Mouse (Mus musculus): ENCODE measurements at regions not wholly inside any gene's neighbourhood (a gene's known extent, or its start where the extent isn't known, plus 50 kb on each side); places are given as distances from the start of the nearest gene placed in this dataset.

DNA sequence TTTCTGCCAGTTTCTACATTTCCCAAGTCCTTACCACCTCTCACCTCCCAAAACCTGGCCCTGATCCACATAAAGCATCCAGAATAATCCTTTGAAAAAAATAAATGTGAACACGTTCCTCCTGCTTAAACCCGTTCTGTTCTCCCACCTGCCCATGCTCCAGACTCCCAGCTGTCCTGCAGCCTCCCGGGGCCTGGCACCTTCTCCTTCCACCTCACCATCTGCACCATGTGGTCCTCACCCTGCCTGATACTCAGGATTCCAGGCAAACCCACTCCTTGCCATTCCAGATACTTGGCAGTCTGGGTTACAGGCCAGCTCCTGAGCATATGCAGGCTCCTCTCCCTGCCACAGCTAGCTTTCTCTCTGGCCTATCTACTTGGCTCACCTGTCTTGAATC is 431.9 kb upstream of the Zmiz1 start:
- TF ChIP-seq POLR2A (IDR thresholded peaks at IDR 0.05; ENCODE audit: control insufficient read depth in 1 of 2, insufficient read depth in 1 of 2, low read depth in 1 of 2, low read length in 2 of 2, poor library complexity in 1 of 2) (no peak), EP300 (IDR thresholded peaks at IDR 0.05; ENCODE audit: low read depth in 1 of 2, low read length in 2 of 2) (no peak), KAT2A (conservative IDR thresholded peaks at IDR 0.05; ENCODE audit: low read depth, low read length) (no peak), USF1 (IDR thresholded peaks at IDR 0.05; ENCODE audit: low read depth, low read length) (no peak), ZMIZ1 (IDR thresholded peaks at IDR 0.05; ENCODE audit: low read depth, low read length) (no peak), CTCF (IDR thresholded peaks at IDR 0.05 in 2 of 3, conservative IDR thresholded peaks at IDR 0.05 in 1 of 3; ENCODE audit: control insufficient read depth in 1 of 3, insufficient read depth in 1 of 3, low read depth in 2 of 3, low read length in 3 of 3, poor library complexity in 1 of 3, severe bottlenecking in 1 of 3) (no peak), MYC (IDR thresholded peaks at IDR 0.05; ENCODE audit: low read depth, low read length) (no peak), MAX (IDR thresholded peaks at IDR 0.05; ENCODE audit: low read length) (no peak), ZNF384 (IDR thresholded peaks at IDR 0.05; ENCODE audit: low read depth, low read length) (no peak), POLR2AphosphoS2 (IDR thresholded peaks at IDR 0.05; ENCODE audit: low read length) (no peak), JUND (IDR thresholded peaks at IDR 0.05; ENCODE audit: low read depth, low read length) (no peak), TCF12 (IDR thresholded peaks at IDR 0.05; ENCODE audit: low read depth, low read length) (no peak), E2F4 (IDR thresholded peaks at IDR 0.05; ENCODE audit: borderline replicate concordance, low read depth, low read length) (no peak)
